Mouse (Mus musculus) liver, postnatal 0 days (tissue): ENCODE measurements around the gene Rpl9. TPM values are rescaled to one million over a fixed set of nuclear protein-coding genes. Genes with fewer than 3 reads are reported as not detected.
A peak's percentile ranks its signal among the peaks of the same experiment; 100 is the strongest.

ENCODE experiments used
- ATAC-seq: fragments of 200-750 bp; cut with Nextera tagmentation; 2 replicates; pipeline ENCODE4 v1.8.0; 2017; ENCODE audit warnings: mild to moderate bottlenecking, moderate library complexity
- DNase-seq: peaks from one replicate; pipeline ENCODE4 v3.0.0-alpha.2; 2016
- H3K27ac ChIP-seq: fragments of 300-500 bp; sonication (generic); 2 replicates; pipeline ENCODE4 v1.5.1; 2014; ENCODE audit warnings: antibody characterized with exemption, moderate library complexity, mild to moderate bottlenecking, low read depth
- H3K27me3 ChIP-seq: fragments of 300-500 bp; sonication (generic); 2 replicates; pipeline ENCODE4 v1.6.1; 2014; ENCODE audit warnings: low read length, control low read depth, mixed read lengths; ENCODE audit not compliant: insufficient read depth
- H3K36me3 ChIP-seq: fragments of 300-500 bp; sonication (generic); replicated peaks from 2 replicates; pipeline ENCODE4 v1.6.1; 2014; ENCODE audit warnings: mild to moderate bottlenecking, control low read depth, low read length, moderate library complexity, mixed read lengths; ENCODE audit not compliant: insufficient read depth
- H3K4me1 ChIP-seq: fragments of 300-500 bp; sonication (generic); 2 replicates; pipeline ENCODE4 v1.6.1; 2014; ENCODE audit warnings: antibody characterized with exemption, mild to moderate bottlenecking, control low read depth; ENCODE audit not compliant: insufficient read depth
- H3K4me2 ChIP-seq: fragments of 300-500 bp; sonication (generic); 2 replicates; pipeline ENCODE4 v1.6.1; 2014; ENCODE audit warnings: low read depth, mild to moderate bottlenecking, low read length, moderate library complexity, mixed read lengths
- H3K4me3 ChIP-seq: fragments of 300-500 bp; sonication (generic); 2 replicates; pipeline ENCODE4 v1.5.1; 2014; ENCODE audit warnings: low read depth, low read length
- H3K9ac ChIP-seq: fragments of 300-500 bp; sonication (generic); replicated peaks from 2 replicates; pipeline ENCODE4 v1.6.1; 2014; ENCODE audit warnings: mild to moderate bottlenecking, moderate library complexity
- H3K9me3 ChIP-seq: fragments of 300-500 bp; sonication (generic); 2 replicates; pipeline ENCODE4 v1.6.1; 2016; ENCODE audit warnings: mild to moderate bottlenecking, control low read depth, low read length, mixed read lengths
- CTCF ChIP-seq: sonication (generic); IDR thresholded peaks from 2 replicates; pipeline ENCODE4 v1.5.1; 2016; ENCODE audit warnings: antibody characterized with exemption, low read depth
- EP300 ChIP-seq: IDR thresholded peaks from 2 replicates; pipeline ENCODE4 v1.6.1; 2016; ENCODE audit warnings: antibody characterized with exemption, low read depth, mild to moderate bottlenecking
- WGBS: fragments of 180-500 bp; shearing (Covaris S2); extraction: QIAGEN DNeasy Blood & Tissue Kit; methylation state at CpG from one replicate; pipeline ENCODE4 v1.1.7; 2014; ENCODE audit not compliant: insufficient replicate concordance; 5-methylcytosine and 5-hydroxymethylcytosine counted together
- polyA plus RNA-seq: library from polyadenylated mRNA; unstranded; fragments of >200 nt; fragmentation: Nextera tagmentation; extraction: Ambion mirVana; gene quantifications from 2 replicates; pipeline ENCODE4 v1.2.1, GENCODE M21; 2015

The Rpl9 gene
- polyA plus RNA-seq, 1 experiment from 2014 or later, result 609 TPM

DNA sequence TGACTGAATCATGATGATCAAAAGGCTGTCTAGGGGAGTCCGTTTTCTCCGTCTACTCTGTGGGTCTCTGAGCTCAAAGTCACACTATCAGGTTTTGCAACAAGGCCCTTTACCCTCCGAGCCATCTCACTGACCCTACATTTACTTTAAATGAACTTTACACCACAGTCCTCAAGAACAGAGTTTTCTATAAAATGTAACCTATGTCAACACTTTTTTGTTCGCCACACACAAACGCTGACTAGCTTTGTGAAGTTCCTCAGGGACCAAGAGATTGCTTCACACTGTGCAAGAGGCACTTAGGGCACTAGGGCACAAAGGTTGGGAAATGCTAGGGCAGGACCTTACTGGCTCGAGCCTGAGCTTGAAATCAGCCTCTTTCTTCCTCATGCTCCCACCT is 34.4 kb downstream of the Rpl9 start:
- Histone ChIP-seq H3K27ac (peak overlapping the region; percentile 61), H3K4me3 (no peak overlapping the region), H3K9ac (no peak overlapping the region), H3K4me2 (no peak overlapping the region), H3K4me1 (peaks cover 4% of the 10 kb centered on the region; the same call in 1 of the 2 replicates), H3K9me3 (no peaks in the 10 kb centered on the region), H3K36me3 (no peaks in the 10 kb centered on the region), H3K27me3 (no peaks in the 10 kb centered on the region)
- ATAC-seq (peak; percentile 90), DNase-seq (peak; percentile 61)
- WGBS, result 47% methylated on average over 6 of the region's 6 CpGs
- TF ChIP-seq CTCF (no peak), EP300 (peak; percentile 78)

DNA sequence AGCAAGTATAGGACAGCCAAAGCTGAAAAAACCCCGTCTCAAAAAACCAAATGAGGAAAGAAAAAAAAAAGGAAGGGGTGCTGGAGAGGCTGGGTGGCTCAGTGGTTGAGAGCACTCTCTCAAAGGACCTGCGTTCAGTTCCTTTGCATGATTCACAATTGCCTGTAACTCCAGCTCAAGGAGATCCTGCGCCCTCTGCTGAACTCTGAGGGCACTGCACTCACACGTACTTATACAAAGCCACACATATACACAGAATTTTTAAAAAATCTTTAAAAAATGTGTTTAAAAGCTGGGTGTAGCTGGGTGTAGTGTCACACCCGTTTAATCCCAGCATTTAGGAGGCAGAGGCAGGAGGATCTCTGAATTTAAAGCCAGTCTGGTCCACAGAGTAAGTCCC is 36.3 kb downstream of the Rpl9 start:
- no peak overlapping the region for H3K27ac ChIP-seq
- 72% methylated on average over 5 of the region's 5 CpGs for WGBS
- no peaks in the 10 kb centered on the region for H3K9me3 ChIP-seq
- DNase-seq, result no peak
- H3K4me1 ChIP-seq, result peaks cover 4% of the 10 kb centered on the region; the same call in 1 of the 2 replicates
- no peak overlapping the region for H3K4me2 ChIP-seq
- no peak for ATAC-seq
- no peaks in the 10 kb centered on the region for H3K27me3 ChIP-seq
- no peak overlapping the region for H3K4me3 ChIP-seq
- TF ChIP-seq CTCF, result peak; percentile 36; the same call in 1 of the 2 replicates
- no peak for TF ChIP-seq EP300
- H3K9ac ChIP-seq, result no peak overlapping the region
- no peaks in the 10 kb centered on the region for H3K36me3 ChIP-seq

DNA sequence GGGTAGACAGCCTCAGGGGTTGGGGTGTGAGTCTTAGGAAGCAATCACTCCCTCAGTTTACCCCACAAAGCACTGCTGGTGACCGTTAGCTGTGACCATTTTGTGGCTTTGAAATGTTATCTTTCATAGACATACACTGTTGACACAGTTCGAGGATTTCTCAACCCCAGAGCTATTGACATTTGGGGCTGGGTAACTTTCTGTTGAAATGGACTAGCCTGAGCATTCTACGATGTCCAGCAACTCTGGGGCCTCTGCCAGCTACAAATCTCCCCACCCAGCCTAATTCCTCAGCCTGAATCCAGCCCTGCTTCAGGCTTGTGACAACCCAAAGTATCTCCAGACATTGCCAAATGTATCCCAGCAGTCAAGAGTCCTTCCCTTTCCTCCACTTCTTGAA is 37.1 kb downstream of the Rpl9 start:
- peak overlapping the region; percentile 20; the same call in 1 of the 2 replicates for H3K4me2 ChIP-seq
- no peak overlapping the region for H3K4me3 ChIP-seq
- 30% methylated on average over 3 of the region's 3 CpGs for WGBS
- no peak overlapping the region for H3K9ac ChIP-seq
- H3K4me1 ChIP-seq, result peaks cover 4% of the 10 kb centered on the region; the same call in 1 of the 2 replicates
- H3K27ac ChIP-seq, result peak overlapping the region; percentile 2; the same call in 1 of the 2 replicates
- DNase-seq (peak; percentile 41), ATAC-seq (peak; percentile 53)
- no peaks in the 10 kb centered on the region for H3K36me3 ChIP-seq
- TF ChIP-seq EP300 (no peak), CTCF (no peak)
- no peaks in the 10 kb centered on the region for H3K27me3 ChIP-seq
- no peaks in the 10 kb centered on the region for H3K9me3 ChIP-seq

DNA sequence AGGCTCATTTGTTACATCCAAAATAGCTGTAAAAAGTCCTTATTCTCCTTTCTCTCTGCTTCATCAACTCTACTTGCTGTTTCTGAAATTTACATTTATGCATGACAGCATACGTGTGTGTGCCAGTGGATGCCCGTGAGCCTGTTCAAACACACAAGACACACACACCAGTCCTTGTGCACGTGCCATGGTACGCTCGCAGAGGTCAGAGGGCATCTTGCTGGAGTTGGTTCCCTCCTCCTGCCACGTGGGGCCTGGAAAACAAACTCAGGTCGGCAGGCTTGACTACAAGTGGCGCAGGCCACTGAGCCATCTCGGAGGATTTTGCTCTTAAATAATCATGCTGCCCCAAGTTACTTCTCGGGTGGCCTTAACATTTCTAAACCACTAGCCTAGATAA is 40.7 kb downstream of the Rpl9 start:
- DNase-seq (peak; percentile 74), ATAC-seq (peak; percentile 78)
- Histone ChIP-seq H3K36me3 (no peaks in the 10 kb centered on the region), H3K4me2 (peak overlapping the region; percentile 64), H3K4me1 (peaks cover 4% of the 10 kb centered on the region; the same call in 1 of the 2 replicates), H3K9me3 (no peaks in the 10 kb centered on the region), H3K4me3 (peak overlapping the region; percentile 49), H3K27me3 (no peaks in the 10 kb centered on the region), H3K9ac (peak overlapping the region; percentile 68), H3K27ac (peak overlapping the region; percentile 88)
- 51% methylated on average over 10 of the region's 10 CpGs for WGBS
- TF ChIP-seq CTCF (no peak), EP300 (no peak)

- DNase-seq (peak; percentile 53), ATAC-seq (peak; percentile 85)
- H3K4me3 ChIP-seq, result peak within 1 kb of the TSS; percentile 49
- peaks cover 1% of the 10 kb centered on the region; the same call in 1 of the 2 replicates for H3K4me1 ChIP-seq
- no peaks in the 10 kb centered on the region for H3K36me3 ChIP-seq
- H3K9me3 ChIP-seq, result no peaks in the 10 kb centered on the region
- no peaks in the 10 kb centered on the region for H3K27me3 ChIP-seq
- H3K4me2 ChIP-seq, result peak within 1 kb of the TSS; percentile 42
- TF ChIP-seq EP300 (no peak), CTCF (no peak)
- 52% methylated on average over 15 of the region's 15 CpGs for WGBS
- H3K9ac ChIP-seq, result peak within 1 kb of the TSS; percentile 68
- H3K27ac ChIP-seq, result peak within 1 kb of the TSS; percentile 88
Observed at GRCm38 (mm10) chr5:65348168-65348567, 43.1 kb downstream of the Rpl9 start, which contains the start of gene Klb. Gene Klb (plus strand): TSS chr5:65348314.

DNA sequence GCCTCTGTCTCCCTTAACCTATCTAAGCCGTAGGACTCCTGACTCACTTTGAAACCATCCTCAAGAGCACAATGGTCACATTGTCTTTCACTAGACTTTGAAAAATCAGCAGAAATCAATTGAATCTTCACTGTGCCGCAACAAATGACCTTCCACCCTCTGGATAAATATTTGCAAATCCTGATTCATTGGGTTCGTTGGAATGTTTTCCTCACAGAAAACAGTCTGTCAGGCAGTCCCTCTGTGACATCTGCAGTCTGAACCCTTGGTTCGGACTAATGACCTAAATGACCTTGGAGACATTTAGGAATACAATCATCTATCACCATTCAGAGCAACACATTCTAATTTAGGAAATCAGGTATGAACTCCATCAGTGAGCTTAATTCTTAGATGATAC is 51.1 kb downstream of the Rpl9 start:
- TF ChIP-seq EP300, result peak; percentile 52
- no peak for TF ChIP-seq CTCF
- 44% methylated on average over 4 of the region's 4 CpGs for WGBS
- ATAC-seq (peak; percentile 72), DNase-seq (no peak)
- Histone ChIP-seq H3K9me3 (no peaks in the 10 kb centered on the region), H3K4me2 (no peak overlapping the region; the same call in 1 of the 2 replicates), H3K9ac (no peak overlapping the region), H3K4me3 (no peak overlapping the region), H3K4me1 (no peaks in the 10 kb centered on the region), H3K27me3 (no peaks in the 10 kb centered on the region), H3K27ac (peak overlapping the region; percentile 57), H3K36me3 (no peaks in the 10 kb centered on the region)
